In the genomic region with DNA sequence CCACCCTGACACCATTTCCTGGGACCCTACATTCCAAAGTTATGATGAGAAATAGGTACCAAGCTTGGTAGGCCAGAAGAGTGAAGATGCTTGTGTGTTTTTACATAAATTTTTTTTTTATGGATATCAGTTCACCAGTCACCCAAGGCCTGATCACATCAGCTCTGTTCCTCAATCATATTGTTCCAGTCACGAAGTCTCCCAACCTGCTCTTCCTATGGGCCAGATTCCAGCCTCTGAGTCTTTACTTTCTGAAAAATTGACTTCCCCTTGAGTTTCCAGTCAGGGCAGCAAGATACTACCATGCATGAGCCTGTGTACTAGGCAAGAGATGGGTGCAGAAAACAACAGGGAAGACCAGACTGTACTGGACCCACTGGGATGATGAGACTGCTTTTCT, we compare ENCODE assay signal across 8 mouse cellular contexts. TPM values are rescaled to one million over a fixed set of nuclear protein-coding genes. Genes with fewer than 3 reads are reported as not detected.
DNase-seq lines count a peak whose midpoint lies in the region; ATAC-seq and TF ChIP-seq lines count a peak whose summit lies in the region.

TSS of gene Hnrnpm (minus strand) at position 101 of the 400 bp plus-strand sequence.

- no peak for TF ChIP-seq CTCF in layer of hippocampus, adult 2 months (conservative IDR thresholded peaks at IDR 0.05)
- TF ChIP-seq CTCF in brain, embryonic 14.5 days (IDR thresholded peaks at IDR 0.05; ENCODE audit: borderline replicate concordance, extremely low read depth, insufficient read depth, insufficient read length): no peak

- H3K4me3 ChIP-seq in layer of hippocampus, adult 2 months: peak within 1 kb of the TSS; percentile 80
- H3K4me3 ChIP-seq in midbrain, embryonic 14.5 days (replicated peaks; ENCODE audit: low read depth, low read length): peak within 1 kb of the TSS; percentile 72

- H3K36me3 ChIP-seq in midbrain, embryonic 14.5 days (ENCODE audit: control insufficient read depth, insufficient read depth, low read length): peaks cover 9% of the 10 kb centered on the region

- H3K9ac ChIP-seq in midbrain, embryonic 14.5 days (replicated peaks; ENCODE audit: low read length): peak within 1 kb of the TSS; percentile 97; the same call in 1 of the 2 replicates

- no peak for TF ChIP-seq POLR2A in brain, embryonic 14.5 days (IDR thresholded peaks at IDR 0.05; ENCODE audit: borderline replicate concordance, extremely low read depth, insufficient read depth, insufficient read length, poor library complexity, severe bottlenecking)

- H3K27me3 ChIP-seq in midbrain, embryonic 14.5 days (ENCODE audit: control insufficient read depth, insufficient read depth, low read length): no peaks in the 10 kb centered on the region

- H3K9me3 ChIP-seq in midbrain, embryonic 14.5 days (ENCODE audit: control insufficient read depth, low read length): no peaks in the 10 kb centered on the region

- H3K27ac ChIP-seq in layer of hippocampus, adult 2 months: peak within 1 kb of the TSS; percentile 99
- H3K27ac ChIP-seq in midbrain, embryonic 14.5 days (replicated peaks; ENCODE audit: low read depth, low read length): peak within 1 kb of the TSS; percentile 96

- no peak for DNase-seq in layer of hippocampus, adult 2 months (ENCODE audit: low spot score in 2 of 2)
- DNase-seq in layer of hippocampus, adult 9-10 months (ENCODE audit: low spot score): no peak
- no peak for DNase-seq in brain, embryonic 14.5 days (ENCODE audit: low read depth)
- no peak for DNase-seq in layer of hippocampus, postnatal 14 days (ENCODE audit: low spot score in 2 of 2)
- DNase-seq in midbrain, embryonic 14.5 days: no peak
- DNase-seq in Muller cell, postnatal 12 days (ENCODE audit: inconsistent ontology term): no peak
- DNase-seq in cerebellum, postnatal 10 days: no peak

- H3K4me2 ChIP-seq in midbrain, embryonic 14.5 days (ENCODE audit: low read length): peak within 1 kb of the TSS; percentile 77

- peaks cover 31% of the 10 kb centered on the region for H3K4me1 ChIP-seq in midbrain, embryonic 14.5 days (ENCODE audit: control insufficient read depth, insufficient read depth, low read length)

- WGBS in midbrain, embryonic 14.5 days: 91% methylated on average over 1 of the region's 1 CpGs

- ATAC-seq in granulocyte monocyte progenitor cell, adult 5-6 weeks (replicated peaks; ENCODE audit: poor library complexity, severe bottlenecking): no peak
- ATAC-seq in midbrain, embryonic 14.5 days (ENCODE audit: low FRiP score, low TSS enrichment): no peak

RNA-seq across cellular contexts. Expression of gene Hnrnpm, which starts in this region (rescaled TPM):
- 100 to 1,000 TPM; 164 to 178 TPM for total RNA-seq in layer of hippocampus, adult 2 months (2021)
- polyA plus RNA-seq in brain, embryonic 14.5 days (2012; rRNA removed): 206 and 243 TPM in 2 replicates
- 501 and 545 TPM in 2 replicates for total RNA-seq in granulocyte monocyte progenitor cell, adult 5-6 weeks (2014; fragmentation: Nextera tagmentation)
- total RNA-seq in granulocyte monocyte progenitor cell, adult 5-6 weeks (2017): 269 and 307 TPM in 2 replicates
- total RNA-seq in layer of hippocampus, postnatal 14 days (2021): 100 to 1,000 TPM; 128 to 134 TPM
- polyA plus RNA-seq in midbrain, embryonic 14.5 days (2014; fragmentation: Nextera tagmentation; extraction: Ambion mirVana): 177 and 214 TPM in 2 replicates
